Mouse (Mus musculus) lung, postnatal 14 days (tissue): ENCODE results near the gene Gm49354.
"Not testable (repeated sequence)": the region's sequence is repeated elsewhere in the genome, so short reads cannot be mapped to it uniquely, and the experiment has no call there.

Experiments
- DNase-seq: peaks from one replicate; pipeline ENCODE4 v3.0.0; 2021

The Gm49354 gene

DNA sequence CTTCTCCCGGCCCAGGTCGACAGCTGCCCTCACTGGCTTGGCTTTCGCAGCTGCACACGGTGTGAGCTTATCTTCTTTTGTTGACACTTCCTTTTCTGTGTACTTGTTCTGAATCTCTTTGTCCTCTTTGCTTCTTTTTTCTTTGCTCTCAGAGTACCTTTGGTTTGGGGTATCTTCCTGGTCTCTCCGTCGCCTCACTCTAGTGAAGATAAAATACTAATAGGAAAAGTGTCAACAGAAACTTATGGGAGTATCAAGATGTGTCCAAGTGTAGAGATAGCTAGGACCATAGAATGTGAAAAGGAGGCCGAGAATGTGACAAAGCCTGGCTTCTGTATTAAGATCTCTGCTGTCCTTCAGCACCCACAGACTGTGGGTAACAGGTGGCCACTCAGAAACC lies at the start of gene Gm49354:
TSS of gene Gm49354 (minus strand) at position 101 of the 400 bp plus-strand sequence.
- no peak for DNase-seq

DNA sequence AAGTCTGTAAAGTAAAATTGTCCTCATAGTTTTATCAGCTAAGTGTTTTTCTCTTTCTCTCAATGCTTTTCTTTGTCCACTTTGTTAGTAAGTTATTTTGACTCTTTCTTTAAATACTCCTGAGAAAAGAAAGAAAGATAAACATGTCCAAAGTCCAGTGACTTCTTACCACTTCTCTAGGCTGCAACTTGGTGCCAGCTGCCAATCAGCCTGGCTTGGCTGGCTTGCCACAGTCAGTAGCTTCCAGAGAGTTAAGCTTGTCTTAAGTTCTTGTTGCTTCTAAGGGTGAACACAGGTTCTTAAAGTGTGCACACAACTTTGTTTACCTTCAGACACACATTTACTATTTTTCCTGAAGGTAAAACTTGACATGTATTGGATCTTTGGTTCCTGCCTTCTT lies 43.9 kb upstream of the Gm49354 start:
- no peak for DNase-seq

DNA sequence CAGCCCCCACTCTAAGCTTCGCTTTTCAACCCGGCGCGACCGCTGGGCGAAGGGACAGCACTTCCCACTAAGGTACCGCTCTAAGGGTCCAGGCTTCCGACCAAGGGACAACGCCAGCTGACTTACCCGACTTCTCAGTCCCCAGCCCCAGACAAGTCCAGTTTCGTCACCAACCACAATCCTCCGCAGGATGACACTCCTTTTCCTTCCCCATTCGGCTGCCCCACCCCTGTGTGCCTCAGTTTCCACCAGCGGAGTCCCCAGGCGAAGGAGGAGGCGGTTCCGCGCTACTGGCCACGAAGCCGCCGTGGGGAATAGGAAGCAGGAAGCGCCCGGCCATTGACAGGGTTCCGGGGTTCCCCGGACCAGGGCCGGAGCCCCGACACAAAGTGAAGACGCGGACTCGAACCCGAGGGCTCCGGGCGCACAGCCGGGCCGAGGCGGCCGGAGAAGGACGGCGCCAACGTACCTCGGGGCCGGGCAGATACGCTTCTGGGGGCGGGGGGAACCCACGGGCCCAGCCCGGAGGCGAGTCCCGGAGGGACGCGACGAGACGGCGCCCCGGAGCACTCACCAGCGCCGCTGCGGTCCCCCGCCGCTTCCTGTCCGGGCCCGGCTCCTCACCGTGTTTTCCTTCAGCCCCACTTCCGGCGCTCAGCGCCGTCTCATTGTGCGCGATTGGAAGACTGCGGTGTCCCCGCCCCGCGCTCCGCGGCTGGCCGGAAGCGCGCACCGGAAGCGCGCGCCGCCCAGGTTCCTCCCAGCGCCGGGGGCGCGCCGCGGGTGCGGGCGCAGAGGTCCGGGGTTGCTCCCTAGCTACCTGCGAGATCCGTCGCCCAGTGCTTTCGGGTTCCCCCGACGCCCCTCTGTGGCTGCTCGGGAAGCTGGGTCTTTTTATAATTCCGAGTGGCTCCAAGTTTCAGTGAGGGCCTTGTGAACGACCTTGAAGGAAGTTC lies 40.7 kb upstream of the Gm49354 start, which contains the start of gene Tut7:
TSS of gene Tut7 (minus strand) at position 641 of the 956 bp plus-strand sequence.
- DNase-seq: peak; percentile 94

DNA sequence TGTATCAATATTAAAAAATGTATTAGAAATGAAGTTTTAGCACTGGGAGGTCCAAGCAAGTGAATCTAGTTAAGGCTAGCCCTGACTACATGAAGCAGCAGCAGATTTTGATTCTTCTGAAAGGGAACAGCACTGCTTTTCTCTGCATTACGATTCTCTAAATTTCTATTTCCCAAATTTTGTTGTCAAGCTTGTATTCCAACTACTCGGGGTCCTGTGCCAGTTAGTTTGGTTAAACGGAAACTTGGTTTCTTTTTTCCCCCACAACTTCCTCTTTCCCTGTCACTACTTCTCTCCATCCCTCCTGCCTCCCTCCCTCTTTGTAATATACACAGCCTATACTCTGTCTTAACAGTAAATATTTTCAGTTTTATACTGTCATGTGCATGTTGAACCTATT lies 38.8 kb upstream of the Gm49354 start:
- DNase-seq: no peak

DNA sequence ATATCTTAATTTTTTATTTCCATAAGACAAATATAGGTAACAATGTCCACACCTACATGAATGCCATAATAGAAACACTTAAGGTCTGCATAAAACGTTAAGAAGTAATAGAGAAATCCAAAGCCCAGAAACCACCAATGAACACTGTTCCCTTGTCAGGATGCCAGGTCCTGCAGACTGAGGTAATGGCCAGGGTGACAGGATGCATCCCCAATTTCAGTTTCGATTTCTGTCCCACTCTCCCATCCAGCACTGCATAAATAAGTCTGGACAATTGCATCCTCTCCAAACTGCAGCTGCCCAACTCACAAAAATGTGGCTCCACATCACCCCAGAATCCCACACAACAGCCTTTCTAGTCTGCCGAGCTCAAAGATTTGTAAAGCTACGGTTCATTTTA lies 38.1 kb upstream of the Gm49354 start:
- peak; percentile 44 for DNase-seq

DNA sequence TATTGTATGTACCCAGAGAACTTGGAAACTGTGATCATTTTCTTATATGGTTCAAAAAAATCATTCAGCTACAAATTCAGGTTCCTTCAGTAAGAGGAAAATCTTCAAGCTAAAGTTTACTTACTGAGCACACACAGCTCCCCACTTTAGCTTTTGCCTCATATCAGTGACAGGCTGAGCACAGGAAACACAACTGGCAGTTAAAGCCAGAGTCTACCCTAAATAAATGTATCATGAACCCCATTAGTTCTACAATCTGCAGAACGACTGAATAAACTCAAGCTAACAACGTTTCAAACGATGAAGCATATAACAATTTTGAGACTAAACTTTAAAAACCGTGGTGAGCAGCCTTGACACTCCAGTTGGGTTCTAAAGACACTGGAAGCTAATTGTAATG lies 35.3 kb upstream of the Gm49354 start:
- no peak for DNase-seq

DNA sequence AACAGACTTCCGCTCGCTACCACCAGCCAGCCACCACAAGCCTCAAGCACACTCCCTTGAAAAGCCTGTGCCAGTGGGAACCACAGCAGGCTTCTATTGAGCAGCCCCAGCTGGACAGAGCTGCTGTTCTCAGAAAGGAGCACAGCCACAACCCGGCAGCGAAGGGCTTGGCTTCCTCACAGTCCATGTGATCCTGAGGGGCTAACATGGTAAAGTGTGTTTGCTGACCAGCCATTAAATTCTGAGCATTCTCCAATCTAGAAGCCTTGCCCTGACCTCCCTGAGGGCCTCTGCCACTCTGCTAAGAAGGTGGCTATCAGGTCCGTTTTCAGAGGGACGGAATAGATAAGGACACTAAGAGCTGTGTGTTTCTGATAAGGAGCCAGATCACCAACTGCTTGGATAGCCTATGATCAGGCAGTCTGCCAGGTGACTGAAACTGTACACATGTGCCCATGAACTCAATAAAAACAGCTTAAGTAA lies 32.1 kb upstream of the Gm49354 start:
- peak; percentile 28 for DNase-seq

DNA sequence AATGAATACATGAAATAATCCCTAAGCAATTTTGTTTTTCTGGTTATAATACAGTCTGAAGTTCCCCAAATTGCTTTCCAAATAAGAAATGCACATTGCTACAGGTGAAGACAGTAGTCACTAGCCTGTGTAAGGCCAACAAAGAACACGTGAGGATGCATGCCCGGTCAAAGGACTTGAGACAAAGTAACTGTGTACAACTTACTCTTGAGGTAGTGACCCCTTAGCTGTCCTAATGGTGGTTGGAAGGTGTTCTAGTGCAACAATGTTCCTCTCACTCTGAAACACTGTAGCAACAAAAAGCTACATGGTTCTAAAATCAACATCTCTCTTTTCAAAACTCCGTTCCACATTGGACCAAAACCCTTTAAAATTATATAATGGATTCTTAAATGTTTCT lies 29.5 kb upstream of the Gm49354 start:
- DNase-seq: no peak

DNA sequence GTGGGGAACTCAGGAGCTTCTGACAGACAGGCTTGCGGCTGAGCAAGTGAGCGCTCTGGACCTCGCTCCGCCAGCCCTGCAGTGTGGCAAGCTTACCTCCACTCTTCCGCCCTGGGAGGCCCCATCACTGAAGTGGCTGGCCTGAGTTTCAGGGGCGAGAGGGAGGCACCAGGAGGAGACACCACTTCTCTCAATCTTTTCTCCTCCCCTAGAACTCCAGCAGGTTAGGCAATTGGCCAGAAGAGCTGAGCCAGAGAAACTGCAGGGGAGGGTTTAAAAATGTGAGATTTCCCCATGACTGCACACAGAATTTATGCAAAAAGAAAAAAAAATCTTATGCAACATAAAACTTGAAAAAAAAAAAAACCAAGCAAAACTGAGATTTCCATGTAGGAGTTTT lies 19.0 kb upstream of the Gm49354 start:
- DNase-seq: no peak

DNA sequence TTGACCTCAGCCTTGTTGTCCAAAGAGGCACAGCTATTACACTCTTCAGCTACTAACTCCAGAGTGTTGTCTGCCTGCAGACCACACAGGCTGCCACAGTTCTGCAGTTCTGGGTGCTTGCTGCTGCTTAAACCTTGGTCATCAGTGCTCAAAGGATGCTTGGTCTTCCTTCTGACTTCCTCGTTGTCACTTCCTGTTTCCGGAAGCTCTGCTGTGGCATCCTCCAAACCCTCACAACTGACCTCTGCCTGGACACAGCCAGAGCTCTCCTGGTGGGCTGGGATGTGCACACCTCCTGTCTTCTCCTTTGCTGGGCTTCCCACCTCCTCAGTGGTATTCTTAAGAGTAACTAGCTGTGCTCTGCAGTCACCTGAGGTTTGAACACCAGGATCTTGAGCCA lies 18.0 kb upstream of the Gm49354 start:
- DNase-seq: no peak

DNA sequence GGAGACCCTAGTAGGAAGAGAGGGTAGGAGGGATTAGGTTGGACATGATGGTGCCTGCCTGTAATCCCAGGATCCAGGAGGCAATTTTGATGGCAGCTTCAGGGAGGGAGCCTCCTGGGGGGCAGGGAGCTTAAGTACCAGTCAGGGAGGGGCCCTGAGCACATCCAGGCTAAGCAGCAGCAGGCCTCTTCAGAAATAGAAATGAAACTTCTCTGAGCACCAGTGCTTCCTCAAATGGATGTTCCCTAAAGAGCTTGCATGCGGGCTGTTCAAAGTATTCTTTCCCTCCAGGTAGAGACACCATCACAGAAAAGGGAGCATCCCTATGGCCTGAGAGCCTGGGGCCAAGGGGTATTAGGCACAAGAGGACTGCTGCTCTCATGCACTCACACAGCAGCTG lies 16.3 kb upstream of the Gm49354 start:
- DNase-seq: no peak

DNA sequence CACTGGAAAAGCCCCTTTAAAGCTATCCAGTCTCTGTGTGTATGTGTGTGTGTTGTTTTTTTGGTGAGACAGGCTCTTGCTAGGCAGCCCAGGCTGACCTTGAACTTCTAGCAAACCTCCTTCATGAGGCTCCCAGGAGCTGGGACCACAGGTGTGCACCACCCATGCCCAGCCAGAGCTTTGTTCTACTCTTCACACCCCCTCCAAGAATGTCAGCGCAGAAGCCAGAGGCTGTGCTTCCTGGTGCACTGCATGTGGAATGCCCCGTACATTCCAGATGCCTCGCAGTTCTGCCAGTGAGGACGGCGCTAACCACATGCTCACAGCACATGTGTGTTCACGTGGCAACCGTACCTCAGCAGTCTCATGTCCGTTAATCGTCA lies 14.4 kb upstream of the Gm49354 start:
- no peak for DNase-seq

DNA sequence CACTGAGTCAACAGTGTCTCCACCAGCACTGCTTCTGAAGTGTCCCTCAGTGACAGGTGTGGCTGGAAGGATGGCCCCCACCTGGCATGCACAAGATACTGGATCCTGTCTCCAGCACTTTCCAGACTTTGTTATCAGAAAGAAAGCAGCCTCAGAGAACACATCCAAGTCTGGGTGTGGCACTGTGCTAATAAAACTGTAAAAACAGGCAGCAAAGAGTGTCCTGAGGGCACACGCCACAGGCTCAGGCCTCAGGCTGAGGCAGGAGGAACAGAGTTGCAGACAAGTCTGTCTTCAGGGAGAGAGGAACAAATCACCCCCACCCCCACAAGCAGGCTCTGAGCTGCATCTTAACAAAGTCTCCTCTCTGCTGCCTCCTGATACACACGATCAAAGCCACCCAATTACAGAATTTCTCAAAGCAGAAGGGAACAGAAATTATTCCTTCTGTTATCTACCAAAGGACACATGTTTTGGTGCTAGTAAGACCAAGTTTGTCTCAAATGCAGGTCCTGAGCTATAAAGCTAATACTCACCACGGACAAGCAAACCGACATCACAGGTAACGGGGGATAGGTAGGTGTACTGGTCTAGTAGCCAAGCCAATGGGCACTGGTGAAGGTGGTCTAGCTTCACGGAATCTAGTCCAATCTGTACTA lies 13.9 kb upstream of the Gm49354 start:
- DNase-seq: no peak

DNA sequence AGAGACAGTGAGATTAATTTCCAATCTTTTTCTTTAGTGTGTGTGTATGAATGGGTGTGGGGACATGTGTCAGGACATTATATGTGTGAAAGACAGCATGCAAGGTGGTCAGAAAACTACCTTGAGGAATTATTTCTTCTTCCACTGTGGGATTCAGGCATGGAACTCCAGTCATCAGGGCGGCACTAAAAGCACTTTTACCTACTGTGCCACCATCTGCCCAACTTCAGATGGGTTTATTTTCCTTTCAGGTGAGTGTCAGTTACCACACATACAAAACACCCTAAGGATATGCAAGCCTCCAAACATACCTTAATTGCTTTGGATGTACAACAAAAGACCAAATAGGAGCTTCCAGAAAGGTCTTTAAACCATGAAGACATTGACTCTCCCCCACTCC lies 12.7 kb upstream of the Gm49354 start:
- no peak for DNase-seq

DNA sequence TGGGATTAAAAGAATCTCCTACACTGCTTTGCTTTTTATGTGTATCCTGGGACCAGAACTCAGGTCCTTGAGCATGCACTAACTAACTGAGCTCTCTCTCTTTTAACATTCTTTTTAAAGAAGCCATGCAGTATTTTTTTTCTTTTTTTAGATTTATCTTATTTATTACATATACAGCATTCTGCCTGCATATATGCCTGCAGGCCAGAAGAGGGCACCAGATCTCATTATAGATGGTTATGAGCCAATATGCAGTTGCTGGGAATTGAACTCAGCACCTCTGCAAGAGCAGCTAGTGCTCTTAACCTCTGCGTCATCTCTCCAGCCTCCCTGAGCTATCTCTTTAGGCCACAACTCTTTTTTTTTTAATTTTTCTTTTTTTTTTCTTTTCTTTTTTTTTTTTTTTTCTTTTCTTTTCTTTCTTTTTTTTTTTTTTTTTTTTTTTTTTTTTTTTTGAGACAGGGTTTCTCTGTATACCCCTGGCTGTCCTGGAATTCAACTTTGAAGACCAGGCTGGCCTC lies 2.2 kb downstream of the Gm49354 start:
- not testable (repeated sequence) for DNase-seq

DNA sequence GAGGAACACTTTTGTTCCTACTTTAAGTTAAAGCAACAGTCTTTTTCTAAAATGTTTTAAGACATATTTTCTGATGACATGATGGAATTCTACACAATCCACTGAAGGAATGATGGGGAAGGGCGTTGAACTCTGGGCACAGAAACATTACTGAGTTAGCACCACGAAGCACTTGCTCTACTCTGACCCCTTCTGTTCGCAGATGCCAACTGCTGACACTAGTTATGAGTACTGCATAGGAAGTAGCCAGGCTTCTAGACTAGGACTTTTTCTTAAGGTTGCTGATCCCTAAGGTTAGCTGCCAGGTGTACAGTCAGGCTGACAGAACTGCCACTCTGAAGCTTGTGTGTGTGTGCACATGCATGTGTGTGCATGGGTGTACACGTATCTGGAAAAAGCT lies 2.8 kb downstream of the Gm49354 start:
- no peak for DNase-seq

DNA sequence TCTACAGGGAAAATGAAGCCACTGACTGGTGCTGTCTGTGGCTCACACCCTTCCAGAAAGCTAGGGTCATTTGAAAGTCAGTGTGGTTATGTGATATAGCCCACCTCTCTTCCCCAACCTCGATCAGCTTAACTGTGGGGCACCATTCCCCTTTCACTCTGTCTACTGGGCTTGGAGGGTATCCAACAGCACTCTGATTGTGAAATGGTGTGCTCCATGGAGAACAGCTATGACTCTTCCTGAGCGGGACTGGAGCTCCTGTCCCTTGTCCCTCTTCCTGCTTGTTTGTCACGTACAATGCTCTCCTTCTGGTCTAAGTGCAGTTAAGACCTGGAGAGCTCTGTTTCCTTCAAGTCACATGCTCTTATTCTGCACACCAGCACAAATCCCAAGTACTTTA lies 6.9 kb downstream of the Gm49354 start:
- DNase-seq: peak; percentile 52

DNA sequence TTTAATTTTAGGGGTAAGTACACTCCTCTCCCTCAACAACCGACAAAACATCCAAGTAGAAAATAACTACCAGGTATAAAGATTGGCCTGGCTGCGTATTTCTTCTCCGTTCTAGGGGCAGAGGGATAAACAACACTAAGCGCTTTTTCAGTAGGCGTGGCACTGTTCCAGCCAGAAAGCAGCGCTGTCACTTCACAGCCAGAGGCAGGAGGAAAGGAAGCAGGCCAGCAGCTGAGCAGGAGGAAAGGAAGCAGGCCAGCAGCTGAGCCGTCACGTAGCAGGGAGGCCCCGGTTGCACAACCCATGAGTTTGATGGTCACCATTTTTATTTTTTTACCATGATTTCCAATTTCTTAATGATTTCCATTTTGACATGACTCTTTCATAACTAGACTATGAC lies 10.8 kb downstream of the Gm49354 start:
- peak; percentile 84 for DNase-seq

DNA sequence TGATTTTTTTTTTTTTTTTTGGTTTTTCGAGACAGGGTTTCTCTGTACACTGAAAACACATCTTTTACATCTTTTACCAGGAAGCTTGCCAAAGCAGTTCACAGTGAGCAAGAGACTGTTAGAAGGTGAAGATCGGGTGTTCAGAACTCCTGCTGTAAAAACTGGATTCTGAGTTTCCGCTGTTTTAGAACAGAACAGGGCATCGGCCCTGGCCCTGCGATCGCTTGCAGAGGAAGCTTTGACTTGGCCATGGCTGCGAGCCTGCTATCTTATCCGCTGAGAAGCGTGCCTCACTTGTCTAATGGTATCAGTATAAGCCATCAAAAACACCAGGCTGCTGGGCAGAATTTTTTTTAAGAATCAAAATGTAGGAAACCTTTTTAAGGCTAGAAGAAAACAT lies 11.2 kb downstream of the Gm49354 start:
- DNase-seq: peak; percentile 10

DNA sequence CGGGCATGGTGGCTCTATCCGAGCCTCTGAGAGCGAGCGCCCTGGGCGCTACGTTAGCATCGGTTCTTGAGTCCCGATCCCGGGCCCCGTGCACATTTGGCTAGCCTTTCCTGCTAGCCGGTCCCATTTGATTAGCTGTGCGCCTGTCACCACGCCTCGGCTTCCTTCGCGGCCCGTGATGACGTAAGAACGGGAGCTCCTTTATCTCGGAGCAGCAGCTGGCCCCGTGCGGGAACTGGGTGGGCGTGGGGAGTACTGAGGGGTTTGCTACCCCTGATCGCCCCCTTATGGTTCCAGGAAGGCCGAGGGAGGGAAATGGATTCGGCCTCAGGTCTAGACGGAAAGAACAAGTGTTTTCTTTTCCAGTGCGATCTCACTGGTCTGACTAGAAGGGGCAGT lies 11.9 kb downstream of the Gm49354 start:
- peak; percentile 82 for DNase-seq

DNA sequence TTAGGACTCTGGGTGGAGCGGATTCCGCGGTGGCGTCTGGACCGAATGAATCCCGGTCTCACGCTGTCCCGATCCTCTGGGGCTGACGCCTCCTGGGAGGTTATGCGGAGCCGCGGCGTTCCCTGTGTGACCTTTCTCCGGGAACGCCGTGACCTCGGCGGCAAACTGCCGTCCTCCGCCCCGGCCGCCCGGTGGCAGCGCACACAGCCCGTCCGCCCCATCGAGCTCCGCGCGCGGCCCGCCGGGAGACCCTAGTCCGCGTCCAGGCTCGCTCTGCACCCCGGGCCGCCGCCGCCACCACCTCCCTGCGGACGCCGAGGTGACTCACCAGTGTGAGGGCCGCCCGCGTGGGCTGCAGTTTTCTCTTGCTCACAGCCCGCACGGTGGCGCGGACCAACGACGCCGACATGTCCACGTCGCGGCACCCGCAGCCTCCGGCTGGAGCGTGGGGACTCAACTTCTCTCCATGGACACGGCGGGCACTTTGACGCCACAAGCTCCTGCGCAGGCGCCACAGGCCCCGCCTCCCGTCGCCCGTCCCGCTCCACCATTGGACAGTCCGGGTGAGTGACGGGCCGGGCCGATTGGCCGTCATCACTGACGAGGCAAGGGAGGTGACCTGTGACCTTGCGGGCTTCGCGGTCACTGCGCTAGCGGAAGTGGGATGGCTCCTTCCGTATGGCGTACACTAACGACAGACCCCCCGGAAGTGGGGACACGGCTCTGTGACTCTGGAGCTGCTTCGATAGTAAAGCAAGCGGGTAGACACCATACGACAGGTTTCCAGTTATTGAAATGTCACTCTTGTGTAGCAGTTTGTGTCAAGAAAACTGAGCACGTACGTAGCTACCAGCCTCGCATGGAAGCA lies 12.5 kb downstream of the Gm49354 start, which contains the start of gene Isca1:
TSS of gene Isca1 (minus strand) at position 515 of the 868 bp plus-strand sequence.
- peak; percentile 99 for DNase-seq

DNA sequence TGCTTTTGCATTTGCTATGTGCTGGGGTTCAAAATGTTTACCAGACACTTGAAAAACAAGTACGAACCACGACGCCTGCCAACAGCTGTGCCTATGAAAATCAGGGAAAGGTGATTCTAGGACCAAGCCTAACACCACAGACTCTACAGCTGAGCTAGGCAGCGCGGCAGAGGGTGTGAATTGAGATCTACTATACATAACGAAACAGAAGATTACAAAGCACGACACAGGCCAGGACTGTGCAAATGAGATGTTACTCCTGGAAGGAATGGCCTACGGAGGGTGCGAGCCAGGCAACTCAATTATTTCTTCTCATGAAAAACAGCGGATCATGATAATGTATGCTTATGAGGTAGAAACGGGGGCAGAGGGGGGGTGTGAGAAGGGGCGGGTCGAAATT lies 13.5 kb downstream of the Gm49354 start:
- no peak for DNase-seq
